Mouse (Mus musculus): ENCODE measurements around the gene Mrps23. TPM values are rescaled to one million over a fixed set of nuclear protein-coding genes. Genes with fewer than 3 reads are reported as not detected.

Mrps23 gene
- polyA plus RNA-seq, 1 experiment from 2014 or later: 59.4 TPM

- H3K27ac ChIP-seq (replicated peaks; ENCODE audit: low read depth, low read length): no peak overlapping the region
- H3K9me3 ChIP-seq (ENCODE audit: control insufficient read depth, low read length): no peaks in the 10 kb centered on the region
- DNase-seq (ENCODE audit: low spot score) (no peak), ATAC-seq (ENCODE audit: low read depth) (no peak)
- peaks cover 17% of the 10 kb centered on the region for H3K36me3 ChIP-seq (ENCODE audit: control insufficient read depth, insufficient read depth, low read length)
- H3K4me1 ChIP-seq (ENCODE audit: control insufficient read depth, insufficient read depth, low read length): peaks cover 41% of the 10 kb centered on the region
- H3K9ac ChIP-seq (ENCODE audit: low read depth, low read length): no peak overlapping the region
- H3K27me3 ChIP-seq (replicated peaks; ENCODE audit: control insufficient read depth, insufficient read depth, low read length): no peaks in the 10 kb centered on the region
- WGBS: 85% methylated on average over 17 of the region's 17 CpGs
- H3K4me3 ChIP-seq (ENCODE audit: low read depth, low read length): no peak overlapping the region
- H3K4me2 ChIP-seq (ENCODE audit: low read depth, low read length): no peak overlapping the region
Observed at GRCm38 (mm10) chr11:88184632-88185180, 19.5 kb upstream of the Mrps23 start.

GRCm38 (mm10) chr11:88186078-88186946 lies 17.9 kb upstream of the Mrps23 start:
- H3K4me1 ChIP-seq (ENCODE audit: control insufficient read depth, insufficient read depth, low read length): peaks cover 25% of the 10 kb centered on the region

GRCm38 (mm10) chr11:88186947-88187243 lies 17.3 kb upstream of the Mrps23 start:
- H3K36me3 ChIP-seq (ENCODE audit: control insufficient read depth, insufficient read depth, low read length): peaks cover 17% of the 10 kb centered on the region
- 23% methylated on average over 2 of the region's 2 CpGs for WGBS
- DNase-seq (ENCODE audit: low spot score) (no peak), ATAC-seq (ENCODE audit: low read depth) (no peak)
- H3K9me3 ChIP-seq (ENCODE audit: control insufficient read depth, low read length): no peaks in the 10 kb centered on the region
- H3K27me3 ChIP-seq (replicated peaks; ENCODE audit: control insufficient read depth, insufficient read depth, low read length): 0 out of 2 replicates have a peak, but pooled peaks cover 5% of the 10 kb centered on the region
- H3K4me1 ChIP-seq (ENCODE audit: control insufficient read depth, insufficient read depth, low read length): peaks cover 19% of the 10 kb centered on the region
- H3K9ac ChIP-seq (ENCODE audit: low read depth, low read length): peak overlapping the region; percentile 42
- H3K4me3 ChIP-seq (ENCODE audit: low read depth, low read length): 0 out of 2 replicates have a peak overlapping the region, but pooled peaks have one; percentile 13
- H3K27ac ChIP-seq (replicated peaks; ENCODE audit: low read depth, low read length): peak overlapping the region; percentile 85
- H3K4me2 ChIP-seq (ENCODE audit: low read depth, low read length): peak overlapping the region; percentile 42

More at GRCm38 (mm10) chr11:88186078-88186946, 17.9 kb upstream of the Mrps23 start:
- Histone ChIP-seq H3K36me3 (ENCODE audit: control insufficient read depth, insufficient read depth, low read length) (peaks cover 17% of the 10 kb centered on the region), H3K9ac (ENCODE audit: low read depth, low read length) (no peak overlapping the region), H3K9me3 (ENCODE audit: control insufficient read depth, low read length) (no peaks in the 10 kb centered on the region), H3K4me2 (ENCODE audit: low read depth, low read length) (no peak overlapping the region), H3K27me3 (replicated peaks; ENCODE audit: control insufficient read depth, insufficient read depth, low read length) (no peaks in the 10 kb centered on the region), H3K27ac (replicated peaks; ENCODE audit: low read depth, low read length) (peak overlapping the region; percentile 85), H3K4me3 (ENCODE audit: low read depth, low read length) (no peak overlapping the region)
- DNase-seq (ENCODE audit: low spot score) (no peak), ATAC-seq (ENCODE audit: low read depth) (no peak)
- WGBS: 70% methylated on average over 14 of the region's 14 CpGs

- Histone ChIP-seq H3K4me2 (ENCODE audit: low read depth, low read length) (peak overlapping the region; percentile 42), H3K9me3 (ENCODE audit: control insufficient read depth, low read length) (no peaks in the 10 kb centered on the region), H3K27me3 (replicated peaks; ENCODE audit: control insufficient read depth, insufficient read depth, low read length) (peaks cover 12% of the 10 kb centered on the region; the same call in 1 of the 2 replicates), H3K4me1 (ENCODE audit: control insufficient read depth, insufficient read depth, low read length) (peaks cover 21% of the 10 kb centered on the region), H3K27ac (replicated peaks; ENCODE audit: low read depth, low read length) (peak overlapping the region; percentile 85), H3K4me3 (ENCODE audit: low read depth, low read length) (0 out of 2 replicates have a peak overlapping the region, but pooled peaks have one; percentile 13), H3K9ac (ENCODE audit: low read depth, low read length) (peak overlapping the region; percentile 42), H3K36me3 (ENCODE audit: control insufficient read depth, insufficient read depth, low read length) (peaks cover 17% of the 10 kb centered on the region)
- ATAC-seq (ENCODE audit: low read depth): peak; percentile 94
- DNase-seq (ENCODE audit: low spot score): peak; percentile 94
- WGBS: 7% methylated on average over 19 of the region's 25 CpGs
Observed at GRCm38 (mm10) chr11:88187417-88188133, 16.6 kb upstream of the Mrps23 start.

GRCm38 (mm10) chr11:88188216-88188615 lies 16.0 kb upstream of the Mrps23 start:
- H3K27ac ChIP-seq (replicated peaks; ENCODE audit: low read depth, low read length): peak overlapping the region; percentile 85; the same call in 1 of the 2 replicates
- H3K4me1 ChIP-seq (ENCODE audit: control insufficient read depth, insufficient read depth, low read length): peaks cover 22% of the 10 kb centered on the region

GRCm38 (mm10) chr11:88188635-88189034 lies 15.6 kb upstream of the Mrps23 start:
- DNase-seq (ENCODE audit: low spot score) (no peak), ATAC-seq (ENCODE audit: low read depth) (no peak)
- H3K4me2 ChIP-seq (ENCODE audit: low read depth, low read length): no peak overlapping the region
- H3K4me1 ChIP-seq (ENCODE audit: control insufficient read depth, insufficient read depth, low read length): peaks cover 26% of the 10 kb centered on the region
- peaks cover 8% of the 10 kb centered on the region; the same call in 1 of the 2 replicates for H3K36me3 ChIP-seq (ENCODE audit: control insufficient read depth, insufficient read depth, low read length)
- peaks cover 22% of the 10 kb centered on the region for H3K27me3 ChIP-seq (replicated peaks; ENCODE audit: control insufficient read depth, insufficient read depth, low read length)
- no peak overlapping the region for H3K4me3 ChIP-seq (ENCODE audit: low read depth, low read length)
- no peak overlapping the region for H3K9ac ChIP-seq (ENCODE audit: low read depth, low read length)
- H3K9me3 ChIP-seq (ENCODE audit: control insufficient read depth, low read length): no peaks in the 10 kb centered on the region
- H3K27ac ChIP-seq (replicated peaks; ENCODE audit: low read depth, low read length): no peak overlapping the region
- WGBS: 91% methylated on average over 7 of the region's 7 CpGs

More at GRCm38 (mm10) chr11:88188216-88188615, 16.0 kb upstream of the Mrps23 start:
- Histone ChIP-seq H3K36me3 (ENCODE audit: control insufficient read depth, insufficient read depth, low read length) (peaks cover 12% of the 10 kb centered on the region; the same call in 1 of the 2 replicates), H3K9ac (ENCODE audit: low read depth, low read length) (peak overlapping the region; percentile 27; the same call in 1 of the 2 replicates), H3K4me3 (ENCODE audit: low read depth, low read length) (no peak overlapping the region), H3K9me3 (ENCODE audit: control insufficient read depth, low read length) (no peaks in the 10 kb centered on the region), H3K4me2 (ENCODE audit: low read depth, low read length) (peak overlapping the region; percentile 42; the same call in 1 of the 2 replicates), H3K27me3 (replicated peaks; ENCODE audit: control insufficient read depth, insufficient read depth, low read length) (peaks cover 18% of the 10 kb centered on the region; the same call in 1 of the 2 replicates)
- no peak for ATAC-seq (ENCODE audit: low read depth)
- DNase-seq (ENCODE audit: low spot score): no peak
- WGBS: 50% methylated on average over 8 of the region's 8 CpGs

GRCm38 (mm10) chr11:88192595-88192994 lies 11.6 kb upstream of the Mrps23 start:
- H3K4me1 ChIP-seq (ENCODE audit: control insufficient read depth, insufficient read depth, low read length): peaks cover 19% of the 10 kb centered on the region
- 6% methylated on average over 4 of the region's 4 CpGs for WGBS

More at GRCm38 (mm10) chr11:88192595-88192994, 11.6 kb upstream of the Mrps23 start:
- Histone ChIP-seq H3K9ac (ENCODE audit: low read depth, low read length) (0 out of 2 replicates have a peak overlapping the region, but pooled peaks have one; percentile 12), H3K27me3 (replicated peaks; ENCODE audit: control insufficient read depth, insufficient read depth, low read length) (peaks cover 34% of the 10 kb centered on the region), H3K4me2 (ENCODE audit: low read depth, low read length) (no peak overlapping the region), H3K9me3 (ENCODE audit: control insufficient read depth, low read length) (no peaks in the 10 kb centered on the region), H3K27ac (replicated peaks; ENCODE audit: low read depth, low read length) (no peak overlapping the region), H3K36me3 (ENCODE audit: control insufficient read depth, insufficient read depth, low read length) (no peaks in the 10 kb centered on the region), H3K4me3 (ENCODE audit: low read depth, low read length) (no peak overlapping the region)
- peak; percentile 74 for DNase-seq (ENCODE audit: low spot score)
- 0 out of 2 replicates have a peak, but pooled peaks have one; percentile 24 for ATAC-seq (ENCODE audit: low read depth)

All from embryonic facial prominence, embryonic 14.5 days (tissue).